ENCODE assay signal across 30 mouse cellular contexts in the genomic region with DNA sequence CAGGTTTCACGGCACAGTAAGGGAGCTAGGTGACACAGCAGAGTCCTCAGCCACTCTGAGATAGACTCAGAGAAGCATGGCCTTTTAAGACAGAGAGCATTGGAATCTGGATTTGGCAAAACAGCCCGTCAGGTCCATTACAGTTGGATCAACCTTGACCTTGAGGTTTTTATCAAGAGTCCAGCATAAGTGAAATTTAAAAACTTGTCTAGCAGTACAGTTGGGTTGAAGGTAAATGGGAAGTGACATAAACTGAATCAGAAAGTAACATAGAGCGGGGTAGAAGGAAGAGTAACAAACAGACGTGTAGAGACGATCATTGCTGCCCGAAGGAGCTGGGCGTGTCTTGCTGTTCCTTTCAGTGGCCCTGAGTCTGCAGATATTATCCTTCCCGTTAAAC. TPM values are rescaled to one million over a fixed set of nuclear protein-coding genes. Genes with fewer than 3 reads are reported as not detected.
"Had no signal": no experiment of that assay in that cellular context is flagged by ENCODE, and none has a peak within 500 bp of the region (broad histone marks: within the 10 kb centered on the region; RNA-seq: fewer than 3 reads in every experiment).

No protein-coding gene starts in this region.

- H3K4me3 ChIP-seq: kidney, embryonic 15.5 days; left cerebral cortex, adult 2 months; liver, embryonic 13.5 days had no signal

- H3K27me3 ChIP-seq: liver, embryonic 13.5 days had no signal

- H3K27ac ChIP-seq: kidney, embryonic 15.5 days; left cerebral cortex, adult 2 months; liver, embryonic 13.5 days; stomach, postnatal 0 days had no signal

- H3K4me2 ChIP-seq: kidney, embryonic 15.5 days; liver, embryonic 13.5 days; midbrain, embryonic 11.5 days had no signal

- H3K9me3 ChIP-seq: kidney, embryonic 15.5 days; liver, embryonic 13.5 days had no signal

- H3K9ac ChIP-seq: kidney, embryonic 15.5 days; liver, embryonic 13.5 days had no signal

- DNase-seq: kidney, postnatal 10 days; kidney, postnatal 36 days; layer of hippocampus, postnatal 36 days; liver, embryonic 13.5 days; lung, adult 2 months; lung, postnatal 14 days; lung, postnatal 4 days; midbrain, embryonic 14.5 days; thymus, adult 18-20 months; thymus, postnatal 36 days had no signal

RNA-seq across cellular contexts. Expression of gene D630039A03Rik, which starts 43.0 kb away (rescaled TPM):
- total RNA-seq: megakaryocyte progenitor cell, adult 5-6 weeks; megakaryocyte-erythroid progenitor cell, adult 5-6 weeks had no signal

RNA-seq across cellular contexts. Expression of gene Txndc8, which starts 49.9 kb away (rescaled TPM):
- total RNA-seq: layer of hippocampus, adult 8-10 months; layer of hippocampus, postnatal 10 days; layer of hippocampus, postnatal 36 days; left cerebral cortex, adult 2 months; left cerebral cortex, postnatal 10 days; left cerebral cortex, postnatal 36 days; liver, adult 2 months; megakaryocyte progenitor cell, adult 5-6 weeks; megakaryocyte-erythroid progenitor cell, adult 5-6 weeks; midbrain, postnatal 0 days had no signal
- polyA plus RNA-seq: kidney, embryonic 15.5 days; limb, embryonic 11.5 days; limb, embryonic 14.5 days; liver, adult 2 months; liver, embryonic 13.5 days; liver, embryonic 16.5 days; lung, adult 2 months; lung, embryonic 16.5 days; midbrain, embryonic 11.5 days; midbrain, embryonic 14.5 days; midbrain, postnatal 0 days; neural tube, embryonic 11.5 days; neural tube, embryonic 14.5 days; stomach, embryonic 14.5 days; stomach, postnatal 0 days; urinary bladder, adult 2 months had no signal
